Mouse (Mus musculus): ENCODE measurements at regions not wholly inside any gene's neighbourhood (a gene's known extent, or its start where the extent isn't known, plus 50 kb on each side); places are given as distances from the start of the nearest gene placed in this dataset.

GRCm38 (mm10) chr9:104496220-104496619 lies 50.9 kb upstream of the Cpne4 start:
- no peak for DNase-seq (ENCODE audit: low read depth)

GRCm38 (mm10) chr9:104490696-104491095 lies 56.4 kb upstream of the Cpne4 start:
- no peak for DNase-seq (ENCODE audit: low read depth)

- no peak for DNase-seq (ENCODE audit: low read depth)
These were observed 57.7 kb upstream of the Cpne4 start for GRCm38 (mm10) chr9:104489383-104489782.

GRCm38 (mm10) chr9:104482440-104482839 lies 64.6 kb upstream of the Cpne4 start:
- DNase-seq (ENCODE audit: low read depth), result no peak

- DNase-seq (ENCODE audit: low read depth), result no peak
These were observed 66.4 kb upstream of the Cpne4 start for GRCm38 (mm10) chr9:104480683-104481082.

GRCm38 (mm10) chr9:104474831-104475230 lies 72.3 kb upstream of the Cpne4 start:
- DNase-seq (ENCODE audit: low read depth), result no peak

- DNase-seq (ENCODE audit: low read depth), result no peak
These were observed 79.8 kb upstream of the Cpne4 start for GRCm38 (mm10) chr9:104467238-104467637.

GRCm38 (mm10) chr9:104463701-104464100 lies 83.4 kb upstream of the Cpne4 start:
- DNase-seq (ENCODE audit: low read depth), result no peak

GRCm38 (mm10) chr9:104460133-104460532 lies 87.0 kb upstream of the Cpne4 start:
- DNase-seq (ENCODE audit: low read depth), result no peak

- no peak for DNase-seq (ENCODE audit: low read depth)
These were observed 89.5 kb upstream of the Cpne4 start for GRCm38 (mm10) chr9:104457635-104458034.

- DNase-seq (ENCODE audit: low read depth), result no peak
These were observed 98.4 kb upstream of the Cpne4 start for GRCm38 (mm10) chr9:104448577-104449165.

GRCm38 (mm10) chr9:104444906-104445305 lies 102.2 kb upstream of the Cpne4 start:
- DNase-seq (ENCODE audit: low read depth), result peak; percentile 29

GRCm38 (mm10) chr9:104443236-104443635 lies 103.8 kb upstream of the Cpne4 start:
- DNase-seq (ENCODE audit: low read depth), result no peak

GRCm38 (mm10) chr9:104413021-104413420 lies 75.5 kb upstream of the Acpp start:
- DNase-seq (ENCODE audit: low read depth), result no peak

GRCm38 (mm10) chr9:104410211-104410610 lies 72.7 kb upstream of the Acpp start:
- peak; percentile 55 for DNase-seq (ENCODE audit: low read depth)

- peak; percentile 8 for DNase-seq (ENCODE audit: low read depth)
These were observed 71.8 kb upstream of the Acpp start for GRCm38 (mm10) chr9:104409381-104409780.

GRCm38 (mm10) chr9:104408571-104409294 lies 71.2 kb upstream of the Acpp start:
- DNase-seq (ENCODE audit: low read depth), result peak; percentile 10

GRCm38 (mm10) chr9:104407559-104408376 lies 70.2 kb upstream of the Acpp start:
- DNase-seq (ENCODE audit: low read depth), result peak; percentile 29

GRCm38 (mm10) chr9:104407011-104407410 lies 69.5 kb upstream of the Acpp start:
- no peak for DNase-seq (ENCODE audit: low read depth)

GRCm38 (mm10) chr9:104406491-104406890 lies 68.9 kb upstream of the Acpp start:
- DNase-seq (ENCODE audit: low read depth), result no peak

- no peak for DNase-seq (ENCODE audit: low read depth)
These were observed 66.3 kb upstream of the Acpp start for GRCm38 (mm10) chr9:104403863-104404262.

- no peak for DNase-seq (ENCODE audit: low read depth)
These were observed 64.1 kb upstream of the Acpp start for GRCm38 (mm10) chr9:104401673-104402072.

- DNase-seq (ENCODE audit: low read depth), result no peak
These were observed 62.4 kb upstream of the Acpp start for GRCm38 (mm10) chr9:104399927-104400326.

Data from induced T-regulatory cell, adult 2 months (primary cell).